Mouse (Mus musculus) C2C12 (cell line): ENCODE measurements at regions not wholly inside any gene's neighbourhood (a gene's known extent, or its start where the extent isn't known, plus 50 kb on each side); places are given as distances from the start of the nearest gene placed in this dataset.

Source experiments
- CEBPB ChIP-seq: IDR thresholded peaks from one replicate; pipeline ENCODE4 v1.6.1; 2011; ENCODE audit warnings: low read depth, mild to moderate bottlenecking, control low read depth, moderate library complexity
- CTCF ChIP-seq: IDR thresholded peaks from one replicate; pipeline ENCODE4 v1.5.1; 2011; ENCODE audit not compliant: control insufficient read depth, insufficient read depth, insufficient read length
- MYOD1 ChIP-seq: IDR thresholded peaks from one replicate; pipeline ENCODE4 v1.6.1; 2011; ENCODE audit warnings: low read depth; ENCODE audit not compliant: control insufficient read depth, insufficient read length
- USF1 ChIP-seq: IDR thresholded peaks from one replicate; pipeline ENCODE4 v1.6.1; 2011; ENCODE audit warnings: low read depth, mild to moderate bottlenecking, control low read depth, moderate library complexity

- TF ChIP-seq MYOD1, result no peak
- TF ChIP-seq CTCF, result no peak
- TF ChIP-seq USF1, result no peak
- TF ChIP-seq CEBPB, result no peak
Measured at GRCm38 (mm10) chr6:135563766-135564165, 201.4 kb downstream of the Emp1 start.
